Mouse (Mus musculus) liver, adult (tissue): ENCODE results near the gene Mctp1.

Experiments used
- GATA4 ChIP-seq: IDR thresholded peaks from 2 replicates; pipeline ENCODE4 v1.6.1; 2014; ENCODE audit warnings: mild to moderate bottlenecking, low read length; ENCODE audit not compliant: insufficient replicate concordance

The Mctp1 gene

DNA sequence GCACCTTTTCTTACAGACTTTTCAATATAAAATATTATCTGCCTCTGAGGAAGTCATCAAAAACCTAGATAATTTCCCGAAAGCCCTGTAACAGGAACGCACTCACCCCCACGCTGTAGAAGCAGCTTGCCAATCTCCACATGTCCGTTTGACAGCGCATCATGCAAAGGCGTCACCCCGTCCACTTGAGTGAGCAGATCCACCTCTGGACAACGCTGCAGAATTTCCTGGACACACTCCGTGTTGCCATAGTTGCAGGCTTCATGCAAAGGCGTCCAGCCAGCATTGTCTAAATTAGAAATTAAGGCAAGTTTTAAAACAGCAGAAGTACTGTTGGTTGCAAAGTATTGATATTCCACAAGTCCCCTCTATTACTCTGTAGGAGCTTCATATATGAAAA is 662.1 kb downstream of the Mctp1 start:
- TF ChIP-seq GATA4 = no peak

DNA sequence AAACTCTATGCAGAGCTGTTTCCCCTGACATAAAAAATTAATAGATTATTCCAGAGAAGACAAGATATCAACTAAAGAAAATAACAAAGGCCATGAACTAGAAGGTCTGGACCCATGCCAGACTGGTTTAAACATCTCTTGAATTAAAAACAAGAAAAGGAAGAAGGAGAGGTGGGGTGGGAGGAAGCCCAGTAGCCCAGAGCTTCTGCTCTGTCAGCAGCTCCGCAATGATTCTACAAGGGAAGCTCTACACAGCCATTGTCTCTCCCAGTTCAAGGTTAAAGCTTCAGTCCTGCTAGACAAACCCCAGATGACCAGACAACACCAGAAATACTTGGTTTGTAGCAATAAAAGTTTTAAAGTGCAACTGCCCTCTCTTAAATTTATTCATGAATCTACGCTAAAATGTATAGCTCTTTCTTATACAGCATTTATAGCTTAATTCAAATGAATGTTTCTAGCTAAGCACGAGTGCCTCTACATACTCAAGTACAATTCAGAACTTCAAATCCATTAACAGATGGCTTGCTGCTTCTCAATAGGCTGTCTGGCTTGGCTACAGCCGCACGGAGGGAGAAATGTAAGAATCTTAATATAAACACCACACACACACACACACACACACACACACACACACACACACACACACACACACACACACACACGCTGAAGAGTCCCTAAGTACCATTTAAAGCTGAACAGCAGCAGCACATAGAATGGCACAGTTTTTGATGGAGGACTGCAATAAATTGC is 663.0 kb downstream of the Mctp1 start:
- TF ChIP-seq GATA4 = no peak

DNA sequence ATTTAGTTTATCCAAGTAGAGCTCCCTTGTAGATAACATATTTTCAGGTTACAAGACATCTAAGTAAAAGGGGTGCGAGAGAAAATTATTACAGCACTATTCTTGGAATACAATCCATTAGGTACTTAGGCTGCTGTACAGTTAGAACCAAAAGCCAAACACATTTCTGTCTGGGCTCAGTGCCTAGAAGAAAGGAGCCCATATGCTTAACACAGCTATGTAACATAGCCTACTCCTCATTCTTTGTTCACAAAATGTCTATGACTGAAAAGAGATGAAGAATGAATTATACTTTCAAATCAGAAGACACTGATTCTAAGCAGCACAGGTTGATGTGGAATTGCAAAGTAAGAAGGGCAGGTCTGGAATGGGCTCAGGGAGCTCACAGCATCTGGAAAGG is 664.1 kb downstream of the Mctp1 start:
- TF ChIP-seq GATA4 = no peak

DNA sequence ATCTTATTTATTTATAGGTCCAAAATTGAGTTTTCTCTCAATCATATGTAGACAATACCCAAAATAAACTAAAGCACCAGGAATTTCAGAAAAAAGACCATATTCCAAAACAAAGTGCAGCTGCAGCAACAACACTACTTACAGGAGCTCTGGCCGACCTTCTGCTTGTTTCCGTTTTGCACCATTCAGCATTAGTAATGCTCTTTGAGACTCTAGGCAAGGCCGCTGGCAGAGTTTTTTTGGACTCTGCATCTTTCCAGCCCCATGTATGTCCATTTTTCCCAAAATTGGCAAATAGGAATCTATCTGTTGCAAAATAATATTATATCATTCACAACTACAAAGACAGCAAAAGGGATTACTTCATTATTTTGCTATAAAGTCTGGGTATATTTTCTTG is 665.4 kb downstream of the Mctp1 start:
- TF ChIP-seq GATA4 = no peak

DNA sequence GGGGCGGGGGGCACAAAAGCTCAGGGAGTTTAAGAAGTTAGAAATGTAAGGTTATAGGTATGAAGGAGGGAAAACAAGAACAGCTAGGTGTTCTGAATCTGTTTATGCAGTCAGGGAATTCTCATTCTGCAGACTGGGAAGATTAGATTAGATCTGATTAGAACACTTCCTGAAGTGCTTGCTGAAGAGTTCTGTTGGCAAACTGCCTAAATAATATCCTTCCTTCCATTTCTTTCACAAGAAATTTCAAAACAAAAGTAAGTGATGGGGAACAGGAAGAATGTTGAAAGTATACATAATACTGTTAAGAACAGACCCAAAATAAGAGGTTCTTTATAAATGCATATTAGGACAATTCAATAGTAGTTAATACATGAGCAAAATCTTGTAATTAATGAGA is 678.9 kb downstream of the Mctp1 start:
- TF ChIP-seq GATA4 = no peak

DNA sequence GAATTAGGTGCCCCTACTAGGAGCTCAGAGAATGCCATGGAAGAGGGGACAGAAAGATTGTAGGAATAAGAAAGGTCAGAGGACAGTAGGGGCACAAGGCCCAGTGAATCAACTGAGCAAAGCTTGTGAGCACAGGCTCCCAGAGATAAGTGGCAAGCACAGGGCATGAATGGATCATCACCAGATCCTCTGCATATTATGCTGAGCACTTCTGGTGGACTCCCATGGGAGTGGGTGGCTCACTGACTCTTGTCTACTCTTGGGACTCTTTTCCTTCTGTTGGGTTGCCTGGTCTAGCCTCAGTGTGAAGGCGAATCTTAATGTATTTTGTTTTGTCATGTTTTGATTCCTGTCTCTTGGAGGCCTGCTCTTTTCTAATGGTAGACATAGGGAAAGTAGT is 684.5 kb downstream of the Mctp1 start:
- no peak for TF ChIP-seq GATA4

DNA sequence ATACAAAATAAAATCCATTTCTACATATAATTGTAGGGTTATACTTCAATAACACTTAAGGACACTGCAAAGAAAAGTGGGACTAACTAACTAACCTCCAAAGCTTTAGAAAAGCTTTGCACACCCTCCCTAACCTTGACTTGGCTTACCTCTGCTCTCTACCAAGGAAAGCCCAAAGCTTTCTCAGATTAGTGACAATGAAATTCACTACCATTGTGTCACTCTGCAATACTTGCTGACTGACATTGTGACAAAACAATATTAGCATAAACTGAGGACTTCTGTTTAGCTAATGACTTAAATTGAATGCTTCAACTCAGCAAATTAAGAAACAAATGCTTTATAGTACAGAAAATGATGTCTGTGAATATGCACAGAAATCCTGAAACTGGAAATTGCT is 687.7 kb downstream of the Mctp1 start:
- no peak for TF ChIP-seq GATA4
